Mouse (Mus musculus): ENCODE data around the gene Mta3.
"Not testable (repeated sequence)": the region's sequence is repeated elsewhere in the genome, so short reads cannot be mapped to it uniquely, and the experiment has no call there.

The Mta3 gene

DNA sequence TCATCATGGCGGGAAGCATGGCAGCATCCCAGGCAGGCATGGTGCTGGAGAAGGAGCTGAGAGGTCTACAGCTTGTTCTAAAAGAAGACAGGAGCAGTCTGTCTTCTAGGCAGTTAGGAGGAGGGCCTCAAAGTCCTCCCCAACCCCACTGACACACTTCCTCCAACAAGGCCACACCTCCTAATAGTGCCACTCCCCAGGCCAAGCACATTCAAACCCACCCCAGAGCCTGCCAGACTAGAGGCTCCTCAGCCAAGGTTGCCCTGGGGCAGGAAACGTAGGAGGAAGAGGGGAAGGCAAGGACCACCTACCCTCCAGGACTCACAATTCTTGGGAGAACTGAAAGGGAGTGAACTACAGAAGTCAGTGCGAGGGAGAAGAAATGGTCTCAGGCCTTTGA, 141.9 kb downstream of the Mta3 start, which contains the start of gene Haao:
Haao (minus strand) TSS at position 149 of the 400 bp plus-strand sequence.
- DNase-seq (ENCODE audit: low read depth, low spot score): no peak

GRCm38 (mm10) chr17:83848482-83848881, 142.5 kb downstream of the Mta3 start:
- no peak for DNase-seq (ENCODE audit: low read depth, low spot score)

- DNase-seq (ENCODE audit: low read depth, low spot score): no peak
Observed at GRCm38 (mm10) chr17:83849081-83849675, 143.2 kb downstream of the Mta3 start.

DNA sequence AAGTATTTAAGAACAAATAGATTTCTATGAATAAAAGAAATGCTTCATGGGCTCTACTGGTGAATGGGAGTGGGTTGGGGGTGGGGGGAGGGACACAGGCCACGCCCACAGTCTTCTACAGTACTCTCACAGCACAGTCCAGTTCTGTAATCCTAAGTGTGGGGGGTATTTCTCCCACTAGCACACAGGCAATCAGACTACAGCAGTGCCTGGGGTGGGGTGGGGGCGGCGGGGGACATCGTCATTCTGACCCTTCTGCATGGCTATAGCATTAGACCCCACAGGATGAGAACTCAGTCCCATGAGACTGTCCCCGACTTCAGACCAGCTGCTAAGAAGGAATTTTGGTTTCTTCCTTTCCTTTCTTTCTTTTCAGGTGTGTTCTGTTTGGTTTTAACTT, 143.8 kb downstream of the Mta3 start:
- no peak for DNase-seq (ENCODE audit: low read depth, low spot score)

GRCm38 (mm10) chr17:83850458-83850857, 144.5 kb downstream of the Mta3 start:
- peak; percentile 65 for DNase-seq (ENCODE audit: low read depth, low spot score)

DNA sequence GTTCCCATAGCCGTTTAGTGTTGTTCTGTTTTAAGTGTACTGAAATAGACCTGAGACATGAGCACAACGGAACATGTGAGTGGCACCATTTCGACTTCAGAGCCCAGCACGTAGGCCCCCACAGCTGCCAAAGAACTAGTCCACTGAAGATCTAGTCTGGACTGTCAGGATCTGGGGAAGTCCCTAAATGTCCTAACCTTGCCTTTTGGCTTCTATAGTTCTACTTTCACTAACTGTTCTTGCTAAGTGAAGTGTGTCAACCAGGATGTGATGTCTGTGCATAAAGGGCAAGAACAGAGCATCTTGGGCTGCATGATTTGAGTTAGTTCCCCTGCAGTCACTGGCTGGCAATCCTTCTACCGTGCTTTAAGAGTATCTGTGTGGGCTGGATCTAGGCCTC, 144.9 kb downstream of the Mta3 start:
- no peak for DNase-seq (ENCODE audit: low read depth, low spot score)

- DNase-seq (ENCODE audit: low read depth, low spot score): no peak
Observed at GRCm38 (mm10) chr17:83853831-83854230, 147.9 kb downstream of the Mta3 start.

DNA sequence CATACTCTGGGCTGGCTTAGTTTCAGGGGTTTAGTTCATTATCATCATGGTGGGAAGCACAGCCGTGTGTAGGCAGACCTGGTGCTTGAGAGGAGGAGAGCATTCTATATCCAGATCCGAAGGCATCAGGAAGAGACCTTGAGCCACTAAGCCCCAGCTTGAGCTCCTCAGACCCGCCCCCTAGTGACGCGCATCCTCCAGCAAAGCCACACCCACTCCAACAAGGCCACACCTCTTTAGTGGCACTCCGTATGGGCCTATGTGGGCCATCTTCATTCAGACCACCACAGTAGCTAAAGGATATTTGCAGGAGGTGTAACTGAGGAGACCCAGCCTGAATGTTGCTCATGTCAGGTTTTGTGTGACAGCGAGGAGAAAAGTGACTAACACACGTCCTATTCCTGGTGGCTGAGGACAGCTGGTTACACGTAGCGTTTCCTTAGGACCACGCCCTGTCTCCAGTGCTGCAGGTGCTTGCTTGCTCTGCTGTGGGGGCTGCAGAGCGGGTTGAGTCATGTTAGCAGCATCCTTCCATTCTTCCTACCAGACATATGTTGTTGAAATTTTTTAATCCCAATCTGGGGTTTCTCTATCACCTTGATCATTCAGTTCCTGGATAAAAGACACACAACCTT, 148.4 kb downstream of the Mta3 start:
- DNase-seq (ENCODE audit: low read depth, low spot score): no peak

DNA sequence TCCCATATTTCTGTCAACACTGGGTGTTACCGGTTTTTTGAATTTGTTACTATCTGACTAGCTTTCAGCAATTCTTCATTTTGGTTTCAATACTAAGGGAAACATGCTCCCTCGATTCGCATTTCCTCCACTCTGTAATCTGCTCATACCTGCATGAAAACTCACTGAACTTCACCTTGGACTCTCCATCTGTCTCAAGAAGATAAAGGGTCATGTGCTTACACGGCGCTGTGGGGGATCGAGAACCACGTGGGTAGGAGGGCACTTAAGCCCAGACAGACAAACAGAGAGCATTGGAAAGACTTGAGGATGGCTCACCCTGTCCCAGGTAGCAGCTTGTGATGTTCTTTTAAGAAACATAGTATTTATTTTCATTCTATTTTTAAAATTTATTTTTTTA, 152.4 kb downstream of the Mta3 start:
- DNase-seq (ENCODE audit: low read depth, low spot score): no peak

DNA sequence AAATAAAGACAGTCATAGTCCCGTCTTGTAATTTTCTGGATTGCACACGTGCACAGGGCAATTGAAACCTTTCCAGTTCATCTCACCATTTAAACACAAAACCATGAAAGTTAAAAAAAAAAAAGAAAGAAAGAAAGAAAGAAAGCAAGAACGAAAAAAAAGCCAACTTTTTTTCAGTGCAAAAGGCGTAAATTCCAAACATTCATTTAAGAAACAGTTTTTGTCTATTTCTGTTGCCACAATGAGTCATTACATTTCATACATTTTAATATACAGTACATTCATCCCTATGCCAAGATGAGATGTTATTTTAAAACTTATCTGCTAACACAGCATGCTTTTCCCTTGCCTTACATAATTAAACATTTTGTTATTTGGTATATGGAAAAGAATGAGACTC, 153.7 kb downstream of the Mta3 start:
- DNase-seq (ENCODE audit: low read depth, low spot score): no peak

- DNase-seq (ENCODE audit: low read depth, low spot score): no peak
Observed at GRCm38 (mm10) chr17:83860224-83860623, 154.3 kb downstream of the Mta3 start.

DNA sequence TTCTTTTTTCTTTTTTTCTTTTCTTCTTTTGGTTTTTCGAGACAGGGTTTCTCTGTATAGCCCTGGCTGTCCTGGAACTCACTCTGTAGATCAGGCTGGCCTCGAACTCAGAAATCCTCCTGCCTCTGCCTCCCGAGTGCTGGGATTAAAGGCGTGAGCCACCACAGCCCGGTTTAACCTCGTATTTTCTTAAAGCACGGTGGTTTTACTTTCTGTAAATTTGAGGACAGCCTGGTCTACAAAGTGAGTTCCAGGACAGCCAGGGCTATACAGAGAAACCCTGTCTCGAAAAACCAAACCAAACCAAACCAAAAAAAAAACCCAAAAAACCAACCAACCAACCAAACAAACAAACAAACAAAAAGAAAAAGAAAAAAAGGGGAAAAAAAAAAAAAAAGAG, 155.0 kb downstream of the Mta3 start:
- not testable (repeated sequence) for DNase-seq (ENCODE audit: low read depth, low spot score)

- DNase-seq (ENCODE audit: low read depth, low spot score): peak; percentile 97
Observed at GRCm38 (mm10) chr17:83861444-83862133, 155.6 kb downstream of the Mta3 start.

GRCm38 (mm10) chr17:83862134-83862881, 156.3 kb downstream of the Mta3 start:
- peak; percentile 32 for DNase-seq (ENCODE audit: low read depth, low spot score)

GRCm38 (mm10) chr17:83865366-83865765, 159.4 kb downstream of the Mta3 start:
- DNase-seq (ENCODE audit: low read depth, low spot score): no peak

- no peak for DNase-seq (ENCODE audit: low read depth, low spot score)
Observed at GRCm38 (mm10) chr17:83866582-83866981, 160.6 kb downstream of the Mta3 start.

- DNase-seq (ENCODE audit: low read depth, low spot score): no peak
Observed at GRCm38 (mm10) chr17:83870385-83870784, 164.4 kb downstream of the Mta3 start.
